Mouse (Mus musculus): ENCODE measurements around the gene Hook2.

Hook2 gene

GRCm38 (mm10) chr8:84989311-84989731 is 1.1 kb upstream of the Hook2 start:
- no peak for DNase-seq

GRCm38 (mm10) chr8:84989810-84990209 is 593 bp upstream of the Hook2 start:
- peak; percentile 86 for DNase-seq

GRCm38 (mm10) chr8:84990836-84991235 is 433 bp downstream of the Hook2 start:
- DNase-seq = peak; percentile 72

GRCm38 (mm10) chr8:84994375-84994774 is 4.0 kb downstream of the Hook2 start:
- DNase-seq = no peak

- no peak for DNase-seq
These were observed 5.3 kb downstream of the Hook2 start for GRCm38 (mm10) chr8:84995680-84996079.

- DNase-seq = no peak
These were observed 6.6 kb downstream of the Hook2 start for GRCm38 (mm10) chr8:84996978-84997377.

GRCm38 (mm10) chr8:84997649-84998295 is 7.4 kb downstream of the Hook2 start:
- DNase-seq = peak; percentile 91

DNA sequence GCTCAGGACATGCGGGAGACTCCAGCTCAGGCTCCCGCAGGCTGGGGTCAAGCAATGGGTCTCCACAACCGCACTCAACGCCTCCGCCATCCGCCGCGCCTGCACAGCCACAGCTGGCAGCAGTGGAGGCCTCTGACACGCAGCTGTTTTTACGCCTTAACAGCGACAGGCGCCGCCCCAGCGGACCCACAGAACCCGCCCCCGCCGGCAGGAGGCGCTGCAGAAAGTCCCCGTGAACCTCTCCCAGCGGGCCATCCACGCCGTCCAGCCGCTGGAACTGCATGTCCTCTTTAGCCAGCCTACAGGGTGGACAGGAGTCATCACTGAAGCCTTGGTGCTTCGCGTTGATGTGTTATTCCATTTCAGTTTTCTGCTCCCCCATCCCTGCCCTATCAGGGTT is 17.3 kb downstream of the Hook2 start:
- no peak for DNase-seq

- DNase-seq = no peak
These were observed 20.8 kb downstream of the Hook2 start for GRCm38 (mm10) chr8:85011242-85011641.

GRCm38 (mm10) chr8:85013230-85013840 is 22.9 kb downstream of the Hook2 start:
- peak; percentile 85 for DNase-seq

- no peak for DNase-seq
These were observed 24.0 kb downstream of the Hook2 start, which contains the start of gene Best2 for GRCm38 (mm10) chr8:85014431-85014830. TSS of gene Best2 (minus strand) at chr8:85014531.

GRCm38 (mm10) chr8:85016724-85017123 is 26.3 kb downstream of the Hook2 start:
- no peak for DNase-seq

DNA sequence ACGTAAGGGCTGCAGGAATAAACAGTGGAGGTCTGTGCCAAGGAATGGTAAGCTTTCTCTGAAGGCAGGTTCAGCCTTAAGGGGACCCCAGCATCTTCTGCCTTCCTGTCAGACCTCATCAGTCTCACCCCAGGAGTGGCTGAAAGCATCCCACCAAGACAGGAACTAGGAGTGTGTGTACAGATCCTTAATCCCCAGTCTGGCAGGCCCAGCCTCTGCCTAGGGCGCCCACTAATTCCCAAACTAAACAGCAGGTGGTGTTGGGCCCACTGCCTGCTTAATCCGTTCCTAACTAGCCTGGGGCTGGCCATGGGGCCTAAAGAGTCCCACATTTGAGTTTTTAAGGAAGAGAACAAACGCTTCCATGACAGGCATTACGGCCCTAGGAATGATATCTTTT is 26.8 kb downstream of the Hook2 start:
- no peak for DNase-seq

DNA sequence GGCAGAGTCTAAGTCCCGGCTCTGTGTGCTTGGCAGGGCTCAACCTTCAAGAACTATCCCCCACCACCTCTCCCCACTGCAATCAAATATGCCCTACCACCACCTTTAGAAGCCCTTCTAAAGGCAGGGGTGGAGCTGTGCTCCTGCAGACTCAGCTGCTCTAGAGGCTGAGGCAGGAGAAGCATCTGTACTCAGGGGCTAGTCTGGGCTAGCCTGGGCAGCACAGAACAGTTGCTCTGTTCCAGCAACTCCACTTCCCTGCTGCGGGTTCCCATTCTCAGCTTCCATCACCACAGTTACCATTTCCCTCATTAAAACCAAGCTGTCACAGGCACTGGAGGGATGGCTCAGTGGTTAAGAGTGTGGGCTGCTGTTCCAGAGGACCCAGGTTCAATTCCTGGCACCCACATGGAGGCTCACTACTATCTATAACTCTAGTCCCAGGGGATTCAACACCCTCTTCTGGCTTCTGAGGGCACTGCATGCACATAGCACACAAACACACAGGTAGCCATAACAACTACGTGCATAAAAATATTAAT is 31.2 kb downstream of the Hook2 start:
- no peak for DNase-seq

DNA sequence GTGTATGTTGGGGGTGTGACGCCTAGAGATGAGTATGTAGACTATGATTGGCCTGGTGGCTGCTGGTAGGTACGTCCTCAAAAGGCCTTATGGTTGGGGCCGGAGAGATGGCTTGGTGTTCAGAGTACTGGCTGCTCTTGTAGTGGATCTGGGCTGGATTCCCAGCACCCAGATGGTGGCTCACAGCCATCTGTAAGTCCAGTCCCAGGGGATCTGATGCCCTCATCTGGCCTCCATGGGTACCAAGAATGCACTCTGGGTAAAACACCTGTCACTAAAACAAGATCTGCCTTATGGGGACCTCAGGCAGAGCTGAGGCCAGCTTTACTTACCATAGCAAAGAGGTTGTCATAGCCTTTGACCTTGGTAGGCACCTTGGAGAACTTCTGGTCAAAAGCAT is 33.4 kb downstream of the Hook2 start:
- DNase-seq = no peak

DNA sequence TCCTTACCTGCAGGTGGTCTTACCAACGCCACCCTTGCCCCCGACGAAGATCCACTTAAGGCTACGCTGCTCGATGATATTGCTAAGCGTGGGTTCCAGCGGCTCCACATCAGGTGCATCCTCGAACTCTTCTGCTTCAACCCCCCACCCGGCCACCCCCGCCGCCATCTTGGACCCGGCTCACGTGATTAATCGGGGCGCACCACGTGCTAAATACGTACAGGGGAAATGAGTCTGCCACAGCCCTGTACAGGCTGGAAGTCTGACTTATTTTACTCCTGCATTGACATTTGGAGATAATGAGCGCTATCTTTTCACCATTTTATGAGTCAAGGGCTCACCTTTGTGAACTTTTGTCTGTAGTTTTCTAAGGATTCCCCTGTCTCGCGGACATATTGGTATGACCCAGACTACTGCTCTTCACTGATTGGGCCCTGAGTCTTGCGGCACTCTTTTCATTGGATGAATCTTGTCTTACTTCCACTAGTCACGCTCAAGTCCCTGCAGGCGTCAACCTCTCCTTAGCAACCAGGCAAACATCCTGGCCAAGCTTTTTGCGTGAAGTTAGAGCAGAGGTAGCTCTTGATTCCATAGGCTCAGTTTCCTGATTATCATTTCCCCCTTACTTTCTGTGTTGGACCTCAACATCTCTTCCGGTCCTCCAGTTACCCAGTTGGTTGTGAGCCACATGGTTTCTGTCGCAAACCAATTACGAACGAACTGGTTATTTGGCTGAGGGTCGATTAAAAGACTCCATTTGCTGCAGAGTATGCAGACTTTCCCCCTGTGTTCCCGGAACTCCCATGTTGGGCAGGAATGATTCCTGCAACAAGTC is 34.9 kb downstream of the Hook2 start, which contains the start of gene Asna1:
Gene Asna1 (minus strand): TSS at position 184 of the 835 bp plus-strand sequence.
- peak; percentile 94 for DNase-seq

GRCm38 (mm10) chr8:85026670-85027515 is 36.5 kb downstream of the Hook2 start, which contains the start of gene Trir:
TSS of gene Trir (plus strand) at chr8:85026823.
- peak; percentile 96 for DNase-seq

- no peak for DNase-seq
These were observed 37.1 kb downstream of the Hook2 start for GRCm38 (mm10) chr8:85027516-85027855.

DNA sequence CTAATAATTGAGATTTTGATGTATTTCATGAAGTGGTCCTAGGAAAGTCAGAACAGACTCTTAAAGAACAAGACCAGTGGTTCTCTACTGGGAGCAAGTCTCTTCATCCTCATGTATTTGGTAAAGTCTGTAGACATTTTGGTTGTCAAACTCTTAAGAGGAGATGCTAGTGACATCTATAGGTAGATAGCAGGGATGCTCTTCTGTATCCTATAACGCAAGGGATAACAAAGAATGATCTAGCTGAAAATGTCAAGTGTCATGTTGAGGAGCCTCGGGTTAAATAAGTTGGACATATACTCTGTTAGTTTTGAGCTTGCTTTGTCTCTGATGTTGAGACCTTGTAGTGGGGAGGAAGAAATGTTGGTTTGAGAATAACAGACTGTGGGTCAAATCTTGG is 37.5 kb downstream of the Hook2 start:
- no peak for DNase-seq

GRCm38 (mm10) chr8:85029271-85029670 is 38.9 kb downstream of the Hook2 start:
- DNase-seq = no peak

DNA sequence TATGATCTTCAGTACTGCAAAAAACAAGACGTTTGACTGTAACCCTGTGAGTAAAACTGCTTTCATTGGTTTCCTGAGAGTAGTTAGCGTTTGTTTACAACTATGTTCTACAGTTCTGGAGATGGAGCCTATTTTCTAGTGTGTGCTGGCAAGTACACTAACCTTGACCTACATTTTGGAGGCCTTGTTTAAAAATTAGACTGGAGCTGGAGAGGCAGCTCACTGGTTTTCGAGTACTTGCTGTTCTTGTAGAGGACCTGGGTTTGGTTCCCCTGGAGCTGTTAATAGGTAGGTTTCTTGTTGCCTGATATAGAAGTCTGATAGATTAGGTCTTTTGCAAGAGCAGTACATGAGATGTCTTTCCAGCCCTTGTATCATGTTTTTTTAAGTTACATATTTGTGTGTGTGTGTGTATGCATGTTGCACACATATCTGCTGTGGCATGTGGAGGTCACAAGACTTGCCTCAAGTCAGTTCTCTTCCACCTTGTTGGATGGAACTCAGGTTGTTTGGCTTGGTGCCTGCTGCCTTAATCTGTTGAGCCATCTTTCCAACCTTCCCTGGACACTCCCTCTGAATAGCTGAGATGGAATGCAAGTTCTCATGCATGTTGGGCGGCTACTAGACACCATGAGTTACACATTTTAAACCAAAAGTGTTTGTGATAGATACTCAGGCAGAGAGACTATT is 42.4 kb downstream of the Hook2 start:
- no peak for DNase-seq

DNA sequence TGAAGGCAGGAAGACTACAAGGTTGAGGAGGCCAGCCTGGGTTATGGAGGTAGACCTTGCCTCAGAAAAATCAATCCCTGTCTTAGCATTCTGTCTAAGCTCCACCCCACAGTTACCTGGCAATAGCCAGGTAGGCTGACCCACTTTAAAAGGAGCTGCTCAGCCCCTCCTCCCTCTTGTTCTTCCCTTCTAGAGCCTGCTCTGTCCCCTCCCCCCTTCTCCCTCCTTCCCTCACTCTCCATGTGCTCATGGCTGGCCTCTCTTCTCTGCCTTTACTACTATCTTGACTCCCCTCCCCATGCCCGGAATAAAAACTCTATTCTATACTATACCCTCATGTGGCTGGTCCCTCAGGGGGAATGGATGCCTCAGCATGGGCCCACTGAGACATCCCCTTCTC is 43.5 kb downstream of the Hook2 start:
- no peak for DNase-seq

All from layer of hippocampus, adult 9-11 months (tissue).